Mouse (Mus musculus) E14TG2a.4 (cell line): ENCODE results near the gene Gga2.

ENCODE experiments used
- CTCF ChIP-seq: conservative IDR thresholded peaks from 2 replicates; pipeline ENCODE4 v1.5.1; 2014; ENCODE audit warnings: low read length
- NANOG ChIP-seq: IDR thresholded peaks from 2 replicates; pipeline ENCODE4 v1.6.1; 2014; ENCODE audit warnings: borderline replicate concordance, low read length, mixed read lengths
- POU5F1 ChIP-seq: IDR thresholded peaks from 2 replicates; pipeline ENCODE4 v1.6.1; 2014; ENCODE audit warnings: low read length, borderline replicate concordance

- TF ChIP-seq CTCF = no peak
- TF ChIP-seq NANOG = no peak
- no peak for TF ChIP-seq POU5F1
Measured at GRCm38 (mm10) chr7:122045711-122046110, 24.7 kb upstream of the Gga2 start.
